Mouse (Mus musculus) forebrain, embryonic 15.5 days (tissue): ENCODE results near the gene Vash1. TPM values are rescaled to one million over a fixed set of nuclear protein-coding genes. Genes with fewer than 3 reads are reported as not detected.

Source experiments
- ATAC-seq: fragments of 200-750 bp; cut with Nextera tagmentation; replicated peaks from 2 replicates; pipeline ENCODE4 v1.8.0; 2017; ENCODE audit warnings: mild to moderate bottlenecking, moderate TSS enrichment, moderate library complexity
- H3K27ac ChIP-seq: fragments of 300-500 bp; sonication (generic); replicated peaks from 2 replicates; pipeline ENCODE4 v1.5.1; 2015; ENCODE audit warnings: mild to moderate bottlenecking, inconsistent platforms
- H3K27me3 ChIP-seq: fragments of 300-500 bp; sonication (generic); 2 replicates; pipeline ENCODE4 v1.6.1; 2015; ENCODE audit warnings: inconsistent platforms
- H3K36me3 ChIP-seq: fragments of 300-500 bp; sonication (generic); 2 replicates; pipeline ENCODE4 v1.6.1; 2015; ENCODE audit warnings: mild to moderate bottlenecking, inconsistent platforms
- H3K4me1 ChIP-seq: fragments of 300-500 bp; sonication (generic); 2 replicates; pipeline ENCODE4 v1.6.1; 2015; ENCODE audit warnings: inconsistent platforms
- H3K4me2 ChIP-seq: fragments of 300-500 bp; sonication (generic); replicated peaks from 2 replicates; pipeline ENCODE4 v1.6.1; 2015; ENCODE audit warnings: mild to moderate bottlenecking, inconsistent platforms
- H3K4me3 ChIP-seq: fragments of 300-500 bp; sonication (generic); 2 replicates; pipeline ENCODE4 v1.5.1; 2015; ENCODE audit warnings: mild to moderate bottlenecking, inconsistent platforms
- H3K9ac ChIP-seq: fragments of 300-500 bp; sonication (generic); replicated peaks from 2 replicates; pipeline ENCODE4 v1.6.1; 2015; ENCODE audit warnings: mild to moderate bottlenecking, inconsistent platforms
- H3K9me3 ChIP-seq: fragments of 300-500 bp; sonication (generic); 2 replicates; pipeline ENCODE4 v1.6.1; 2016; ENCODE audit warnings: inconsistent platforms
- WGBS: fragments of 180-500 bp; shearing (Covaris S2); methylation state at CpG from one replicate; pipeline ENCODE4 v1.1.7; 2015; ENCODE audit warnings: mixed read lengths; 5-methylcytosine and 5-hydroxymethylcytosine counted together
- polyA plus RNA-seq: library from polyadenylated mRNA; unstranded; fragments of >200 nt; fragmentation: Nextera tagmentation; extraction: Ambion mirVana; gene quantifications from 2 replicates; pipeline ENCODE4 v1.2.1, GENCODE M21; 2015

Vash1 gene
- polyA plus RNA-seq, 1 experiment from 2014 or later, result 42.8 TPM

- no peak overlapping the region for H3K4me3 ChIP-seq
- H3K9me3 ChIP-seq, result no peaks in the 10 kb centered on the region
- peak; percentile 78 for ATAC-seq
- no peaks in the 10 kb centered on the region for H3K27me3 ChIP-seq
- H3K9ac ChIP-seq, result no peak overlapping the region; the same call in 1 of the 2 replicates
- WGBS, result 29% methylated on average over 19 of the region's 19 CpGs
- H3K27ac ChIP-seq, result peak overlapping the region; percentile 92
- peaks cover 22% of the 10 kb centered on the region for H3K4me1 ChIP-seq
- peaks cover 26% of the 10 kb centered on the region for H3K36me3 ChIP-seq
- H3K4me2 ChIP-seq, result 0 out of 2 replicates have a peak overlapping the region, but pooled peaks have one; percentile 14
Observed at GRCm38 (mm10) chr12:86699965-86700926, 21.7 kb downstream of the Vash1 start.

DNA sequence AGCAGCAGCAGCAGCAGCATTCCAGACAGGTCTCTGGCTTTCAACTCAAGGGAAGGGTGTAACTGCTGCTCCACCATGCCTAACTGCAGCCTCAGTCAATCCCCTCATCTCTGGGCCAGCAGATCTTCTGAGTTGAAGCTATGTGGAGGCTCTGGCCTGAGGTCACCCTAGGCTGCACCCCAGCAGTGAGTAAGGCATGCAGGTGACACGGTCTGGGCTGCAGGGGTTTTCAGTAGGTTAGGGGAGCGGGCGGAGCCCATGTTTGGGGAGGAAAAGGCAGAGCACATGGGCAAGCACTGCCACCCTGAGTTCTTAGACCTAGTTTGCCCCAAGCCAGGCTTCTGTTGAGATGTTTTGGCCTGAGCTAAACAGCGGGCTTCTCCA is 22.4 kb downstream of the Vash1 start:
- 65% methylated on average over 4 of the region's 4 CpGs for WGBS
- Histone ChIP-seq H3K27ac (peak overlapping the region; percentile 92), H3K27me3 (no peaks in the 10 kb centered on the region), H3K9ac (no peak overlapping the region), H3K4me3 (no peak overlapping the region), H3K4me1 (peaks cover 22% of the 10 kb centered on the region), H3K36me3 (peaks cover 20% of the 10 kb centered on the region), H3K9me3 (no peaks in the 10 kb centered on the region), H3K4me2 (no peak overlapping the region)
- no peak for ATAC-seq

- Histone ChIP-seq H3K4me1 (peaks cover 22% of the 10 kb centered on the region), H3K27me3 (no peaks in the 10 kb centered on the region), H3K4me2 (no peak overlapping the region), H3K9me3 (no peaks in the 10 kb centered on the region), H3K36me3 (peaks cover 14% of the 10 kb centered on the region), H3K27ac (peak overlapping the region; percentile 92), H3K4me3 (no peak overlapping the region), H3K9ac (no peak overlapping the region)
- 82% methylated on average over 4 of the region's 4 CpGs for WGBS
- ATAC-seq, result no peak
Observed at GRCm38 (mm10) chr12:86701491-86701890, 23.0 kb downstream of the Vash1 start.

- H3K9me3 ChIP-seq, result no peaks in the 10 kb centered on the region
- 78% methylated on average over 3 of the region's 3 CpGs for WGBS
- peaks cover 22% of the 10 kb centered on the region for H3K4me1 ChIP-seq
- no peak overlapping the region for H3K9ac ChIP-seq
- H3K27ac ChIP-seq, result no peak overlapping the region
- H3K27me3 ChIP-seq, result no peaks in the 10 kb centered on the region
- H3K36me3 ChIP-seq, result peaks cover 2% of the 10 kb centered on the region; the same call in 1 of the 2 replicates
- H3K4me3 ChIP-seq, result no peak overlapping the region
- no peak overlapping the region for H3K4me2 ChIP-seq
- ATAC-seq, result no peak
Observed at GRCm38 (mm10) chr12:86702690-86703089, 24.2 kb downstream of the Vash1 start.

- Histone ChIP-seq H3K27ac (no peak overlapping the region), H3K9ac (no peak overlapping the region), H3K36me3 (no peaks in the 10 kb centered on the region; the same call in 1 of the 2 replicates), H3K9me3 (no peaks in the 10 kb centered on the region), H3K27me3 (no peaks in the 10 kb centered on the region), H3K4me2 (no peak overlapping the region), H3K4me3 (no peak overlapping the region), H3K4me1 (peaks cover 2% of the 10 kb centered on the region; the same call in 1 of the 2 replicates)
- ATAC-seq, result no peak
- WGBS, result 76% methylated on average over 5 of the region's 5 CpGs
Observed at GRCm38 (mm10) chr12:86705843-86706242, 27.3 kb downstream of the Vash1 start.

DNA sequence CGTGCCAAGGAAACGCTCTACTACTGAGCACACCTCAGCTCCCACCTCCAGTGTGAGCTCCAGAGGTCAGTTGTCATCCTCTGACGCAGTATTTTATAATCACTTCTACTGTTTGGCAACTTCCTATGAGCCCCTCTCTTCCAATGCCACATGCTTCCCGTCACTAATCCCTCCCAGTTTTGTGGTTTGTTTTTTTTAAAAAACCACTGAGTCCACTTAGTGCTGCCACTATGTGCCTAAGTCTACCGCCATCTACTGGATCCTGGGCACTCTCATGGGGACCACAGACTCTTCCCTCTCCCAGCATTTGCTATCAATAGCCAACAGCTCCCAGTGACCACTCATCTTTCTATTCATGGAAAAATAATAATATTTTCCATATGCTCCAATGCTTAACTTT is 35.5 kb downstream of the Vash1 start:
- no peak overlapping the region for H3K9ac ChIP-seq
- 74% methylated on average over 5 of the region's 5 CpGs for WGBS

GRCm38 (mm10) chr12:86715401-86715800 is 36.9 kb downstream of the Vash1 start:
- WGBS, result 50% methylated on average over 5 of the region's 5 CpGs
- Histone ChIP-seq H3K27me3 (no peaks in the 10 kb centered on the region), H3K4me3 (no peak overlapping the region), H3K9me3 (no peaks in the 10 kb centered on the region), H3K27ac (no peak overlapping the region), H3K4me1 (peaks cover 3% of the 10 kb centered on the region; the same call in 1 of the 2 replicates), H3K9ac (no peak overlapping the region), H3K4me2 (no peak overlapping the region), H3K36me3 (no peaks in the 10 kb centered on the region)
- no peak for ATAC-seq

More for the DNA sequence above, 35.5 kb downstream of the Vash1 start:
- Histone ChIP-seq H3K27ac (no peak overlapping the region), H3K4me1 (peaks cover under 1% of the 10 kb centered on the region; the same call in 1 of the 2 replicates), H3K27me3 (no peaks in the 10 kb centered on the region), H3K4me2 (no peak overlapping the region), H3K9me3 (no peaks in the 10 kb centered on the region), H3K36me3 (no peaks in the 10 kb centered on the region), H3K4me3 (no peak overlapping the region)
- ATAC-seq, result no peak

DNA sequence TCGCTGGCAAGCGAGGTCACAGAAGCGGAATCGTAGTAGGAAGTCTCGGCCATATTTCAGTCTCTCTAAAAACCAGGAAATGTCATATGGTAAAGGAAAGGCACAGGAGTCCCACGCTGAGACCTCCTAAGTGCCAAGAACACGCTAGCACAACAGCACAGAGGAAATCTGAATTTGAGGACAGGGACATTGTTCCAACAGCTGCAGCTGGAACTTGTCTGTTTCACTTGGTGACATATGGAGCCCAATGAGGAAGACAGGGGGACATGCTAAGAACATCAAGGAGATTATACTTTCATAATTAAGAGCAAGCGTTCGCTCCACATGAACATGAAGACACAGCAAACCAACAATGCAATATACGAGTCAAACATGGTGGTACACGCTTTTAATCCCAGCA is 38.5 kb downstream of the Vash1 start:
- H3K27me3 ChIP-seq, result no peaks in the 10 kb centered on the region
- H3K27ac ChIP-seq, result no peak overlapping the region
- no peak overlapping the region for H3K4me3 ChIP-seq
- H3K4me2 ChIP-seq, result no peak overlapping the region
- no peaks in the 10 kb centered on the region for H3K9me3 ChIP-seq
- H3K9ac ChIP-seq, result no peak overlapping the region
- ATAC-seq, result no peak
- H3K36me3 ChIP-seq, result no peaks in the 10 kb centered on the region
- H3K4me1 ChIP-seq, result peaks cover 3% of the 10 kb centered on the region
- WGBS, result 91% methylated on average over 11 of the region's 11 CpGs

DNA sequence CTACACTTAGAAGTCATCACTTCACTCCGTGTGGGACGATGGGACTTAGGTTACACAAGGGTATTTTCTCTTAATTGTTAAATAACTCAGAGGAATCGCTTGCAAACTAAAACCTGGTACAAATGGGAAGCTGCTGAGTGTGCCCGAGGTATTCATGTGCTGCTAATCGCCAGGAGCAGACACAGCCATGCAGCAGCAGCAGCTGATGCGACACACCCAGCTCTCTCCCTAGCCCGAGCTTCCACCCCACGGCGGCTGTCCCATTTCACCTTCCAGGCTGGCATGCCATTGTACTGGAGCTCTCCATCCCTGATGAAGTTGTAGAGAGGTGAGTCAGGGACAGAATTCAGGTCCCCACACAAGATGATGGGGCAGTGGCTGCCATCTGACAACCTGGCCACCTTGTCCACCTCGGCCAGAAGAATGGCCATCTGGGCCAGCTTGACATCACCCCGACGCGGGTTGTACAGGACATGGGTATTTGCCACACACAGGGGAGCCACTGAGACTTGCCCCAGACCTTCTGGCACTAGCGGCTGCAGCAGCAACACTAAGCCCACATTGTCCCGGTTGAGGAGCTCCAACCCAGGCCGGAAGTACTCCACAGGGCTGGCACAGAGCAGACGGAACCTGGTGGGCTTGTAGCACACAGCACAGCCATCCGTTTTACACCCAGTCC is 41.6 kb downstream of the Vash1 start:
- no peak for ATAC-seq
- Histone ChIP-seq H3K9ac (no peak overlapping the region), H3K4me3 (no peak overlapping the region), H3K9me3 (no peaks in the 10 kb centered on the region), H3K4me2 (no peak overlapping the region), H3K4me1 (peaks cover 13% of the 10 kb centered on the region), H3K27ac (no peak overlapping the region), H3K36me3 (no peaks in the 10 kb centered on the region), H3K27me3 (no peaks in the 10 kb centered on the region)
- 83% methylated on average over 18 of the region's 18 CpGs for WGBS

GRCm38 (mm10) chr12:86721453-86721852 is 43.0 kb downstream of the Vash1 start:
- no peak overlapping the region for H3K27ac ChIP-seq
- H3K4me1 ChIP-seq, result peaks cover 20% of the 10 kb centered on the region
- no peaks in the 10 kb centered on the region for H3K36me3 ChIP-seq
- whole genome bisulfite sequencing, result 73% methylated on average over 5 of the region's 5 CpGs
- H3K9me3 ChIP-seq, result no peaks in the 10 kb centered on the region
- no peaks in the 10 kb centered on the region for H3K27me3 ChIP-seq
- no peak overlapping the region for H3K4me2 ChIP-seq
- no peak overlapping the region for H3K4me3 ChIP-seq
- no peak overlapping the region for H3K9ac ChIP-seq
- no peak for ATAC-seq

DNA sequence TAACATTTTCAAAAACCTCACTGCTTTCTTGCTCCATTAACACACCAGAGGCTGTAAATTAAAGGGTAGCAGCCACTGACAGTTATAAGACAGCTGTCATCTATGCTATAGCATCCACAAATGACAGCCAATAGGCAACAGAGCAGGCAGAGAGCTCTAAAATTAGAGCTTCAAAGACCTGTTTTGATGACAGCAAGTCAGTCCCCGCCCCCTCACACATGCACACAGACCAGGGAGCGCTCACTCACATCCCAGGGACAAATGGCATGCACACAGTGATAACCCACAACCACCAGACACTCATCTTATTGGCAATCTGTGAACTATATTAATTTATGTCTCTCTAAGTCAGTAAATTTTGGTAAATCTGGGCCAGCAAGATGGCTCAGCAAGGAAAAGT is 45.8 kb downstream of the Vash1 start:
- Histone ChIP-seq H3K36me3 (no peaks in the 10 kb centered on the region), H3K4me1 (peaks cover 17% of the 10 kb centered on the region), H3K9me3 (no peaks in the 10 kb centered on the region), H3K27me3 (no peaks in the 10 kb centered on the region), H3K27ac (peak overlapping the region; percentile 21; the same call in 1 of the 2 replicates), H3K4me2 (no peak overlapping the region), H3K4me3 (no peak overlapping the region), H3K9ac (no peak overlapping the region)
- 67% methylated on average over 2 of the region's 2 CpGs for WGBS
- no peak for ATAC-seq

DNA sequence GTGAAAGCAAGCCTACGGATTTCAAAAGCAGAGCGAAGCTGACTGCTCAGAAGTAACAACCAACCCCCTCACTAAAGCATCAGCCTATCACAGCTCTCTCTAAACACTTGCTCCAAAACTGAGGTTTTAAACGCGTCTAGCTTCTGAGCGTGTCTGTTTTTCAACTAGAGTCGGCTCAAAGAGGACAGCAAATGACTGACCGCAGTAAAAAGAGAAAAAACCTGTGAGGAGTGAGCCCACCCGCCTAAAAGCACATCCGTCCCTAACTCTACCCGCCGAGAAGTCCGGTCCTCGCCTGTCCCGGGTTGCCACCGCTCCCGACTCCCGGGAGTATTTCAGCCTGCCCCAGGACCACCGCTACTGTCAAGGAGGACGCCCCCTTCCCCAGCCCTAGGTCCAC is 47.2 kb downstream of the Vash1 start:
- Histone ChIP-seq H3K27ac (peak overlapping the region; percentile 76), H3K9me3 (no peaks in the 10 kb centered on the region), H3K4me2 (peak overlapping the region; percentile 79), H3K9ac (peak overlapping the region; percentile 55), H3K27me3 (no peaks in the 10 kb centered on the region), H3K4me1 (peaks cover 17% of the 10 kb centered on the region), H3K36me3 (no peaks in the 10 kb centered on the region), H3K4me3 (peak overlapping the region; percentile 68)
- ATAC-seq, result peak; percentile 45
- under 1% methylated on average over 19 of the region's 19 CpGs for WGBS
